Mouse (Mus musculus): ENCODE results near the gene Pcsk2. TPM values are rescaled to one million over a fixed set of nuclear protein-coding genes. Genes with fewer than 3 reads are reported as not detected.

The Pcsk2 gene
- not detected for polyA plus RNA-seq (2017; shearing (Covaris generic))

GRCm38 (mm10) chr2:143545758-143546246 lies at the start of gene Pcsk2:
Gene Pcsk2, plus strand, starts transcription at chr2:143546156.

DNA sequence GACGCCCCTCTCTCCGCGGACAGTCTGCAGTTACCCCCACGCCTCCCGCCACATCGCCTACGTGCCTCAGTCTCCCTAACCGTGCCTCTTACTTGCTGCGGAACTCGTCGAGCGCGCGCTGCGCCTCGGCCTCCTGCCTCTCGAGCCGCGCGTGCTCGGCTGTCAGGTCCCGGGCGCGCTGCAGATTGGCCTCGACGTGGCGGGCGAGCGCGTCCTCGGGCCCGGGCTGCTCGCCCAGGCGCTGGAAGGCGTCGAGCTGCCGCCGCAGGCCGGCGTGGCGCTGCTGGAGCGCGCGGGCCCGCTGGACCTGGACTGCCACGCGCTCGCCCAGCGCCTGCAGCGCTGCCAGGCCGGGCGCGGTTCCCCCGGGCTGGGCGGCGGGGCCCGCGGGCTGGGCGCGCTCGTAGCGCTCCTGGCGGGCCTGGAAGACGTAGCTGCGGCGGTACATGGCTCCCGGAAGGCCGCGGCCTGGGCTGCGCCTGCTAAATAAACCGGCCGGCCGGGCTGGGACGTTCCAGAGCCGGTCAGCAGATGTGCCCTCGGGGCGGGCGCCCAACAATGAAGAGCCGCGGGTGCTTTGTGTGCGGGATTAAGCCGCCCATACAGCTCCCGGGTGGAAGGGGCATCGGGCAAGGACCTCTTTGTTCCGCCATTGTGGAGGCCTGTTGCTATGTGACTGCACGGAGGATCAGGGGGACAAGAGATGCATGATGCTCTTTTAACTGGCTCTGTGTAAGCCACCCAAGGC lies 316.7 kb downstream of the Pcsk2 start, which contains the start of gene Bfsp1:
Gene Bfsp1, minus strand, starts transcription at position 690 of the 748 bp plus-strand sequence.

Data from effector memory CD4-positive, alpha-beta T cell, adult 5 months (primary cell).